Mouse (Mus musculus): ENCODE data around the gene Amz1.

Amz1 gene

DNA sequence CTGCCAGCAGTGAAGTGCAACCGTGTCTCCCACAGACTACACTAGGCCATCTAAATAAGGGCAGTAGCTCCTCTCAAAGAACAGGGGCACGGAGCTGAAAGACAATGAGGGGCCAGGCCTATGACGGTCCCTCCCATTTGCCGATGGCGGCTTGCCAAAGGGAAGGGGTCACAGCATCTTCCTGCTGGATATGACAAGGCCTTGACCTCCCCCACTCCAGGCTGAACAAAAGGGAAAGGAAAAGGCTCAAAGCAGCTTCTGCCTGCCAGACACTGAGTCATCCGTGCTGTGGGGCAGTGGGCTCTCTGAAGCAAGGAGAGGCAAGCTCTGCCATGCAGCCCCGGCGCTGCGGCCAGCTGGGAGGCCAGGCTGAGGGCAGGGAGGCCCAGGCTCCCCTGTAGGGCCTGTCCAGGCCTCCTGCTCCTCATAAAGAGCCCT is 43.8 kb downstream of the Amz1 start:
- DNase-seq (ENCODE audit: low spot score in 2 of 2) = peak in 1 of 2 experiments; percentile 72

DNA sequence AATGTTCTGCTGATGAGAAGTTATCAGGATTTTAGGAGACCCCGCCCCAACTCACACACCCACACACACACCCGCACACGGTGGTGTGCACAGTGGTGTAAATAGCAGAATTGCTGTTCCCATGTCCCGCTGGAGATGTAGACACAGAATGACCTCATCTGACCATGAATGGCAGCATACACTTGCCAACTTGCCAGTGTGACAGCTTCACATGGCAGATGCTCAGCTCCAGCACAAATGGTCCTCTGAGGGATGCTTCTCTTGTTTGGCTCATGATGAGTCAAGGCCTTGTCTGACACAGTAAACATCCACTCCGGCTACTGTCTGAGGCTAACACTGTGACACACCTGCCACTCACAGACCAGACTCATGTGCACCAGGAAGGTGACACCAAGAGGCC is 44.4 kb downstream of the Amz1 start:
- DNase-seq (ENCODE audit: low spot score in 2 of 2) = peak in 1 of 2 experiments; percentile 54

DNA sequence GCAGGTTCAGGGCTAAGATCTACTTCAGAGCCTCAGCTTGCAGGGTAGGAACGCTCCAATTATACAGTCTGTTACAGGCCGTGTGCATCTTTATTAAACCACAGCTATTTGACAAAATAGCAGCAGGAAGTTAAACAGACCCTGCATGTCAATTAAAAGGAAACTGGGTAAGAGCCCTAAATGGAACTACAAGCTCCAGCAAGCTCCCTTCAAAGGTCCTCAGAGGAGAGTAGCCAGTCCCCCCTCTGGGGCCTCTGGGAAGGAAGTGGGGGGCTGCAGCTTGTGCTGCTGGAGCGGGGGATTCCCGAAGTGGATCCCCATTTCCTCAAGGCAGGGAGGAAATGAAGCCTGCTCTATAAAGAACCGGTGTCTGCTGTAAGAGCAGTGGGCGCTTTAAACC is 47.7 kb downstream of the Amz1 start:
- no peak for DNase-seq (ENCODE audit: low spot score in 2 of 2)

- DNase-seq (ENCODE audit: low spot score in 2 of 2) = no peak
Measured at GRCm38 (mm10) chr5:140772158-140772557, 48.2 kb downstream of the Amz1 start.

DNA sequence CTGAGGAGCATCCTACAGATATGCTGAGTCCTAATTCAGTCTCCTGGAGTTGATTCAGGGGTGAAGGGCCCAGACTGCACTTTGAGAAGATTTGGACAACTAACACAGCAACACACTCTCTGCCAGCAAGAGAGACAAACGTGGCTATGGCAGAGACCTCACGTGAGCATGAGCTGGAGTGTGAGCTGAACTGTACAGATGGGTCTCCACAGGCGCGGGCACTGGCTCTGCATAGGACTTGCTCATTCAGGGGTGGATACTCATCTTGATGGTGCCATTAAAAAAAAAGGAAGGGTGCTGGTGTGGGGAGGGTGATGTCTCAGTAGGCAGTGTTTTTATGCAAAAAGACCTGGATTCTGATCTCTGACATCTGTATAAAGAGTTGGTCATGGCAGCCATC is 51.2 kb downstream of the Amz1 start:
- DNase-seq (ENCODE audit: low spot score in 2 of 2) = no peak

DNA sequence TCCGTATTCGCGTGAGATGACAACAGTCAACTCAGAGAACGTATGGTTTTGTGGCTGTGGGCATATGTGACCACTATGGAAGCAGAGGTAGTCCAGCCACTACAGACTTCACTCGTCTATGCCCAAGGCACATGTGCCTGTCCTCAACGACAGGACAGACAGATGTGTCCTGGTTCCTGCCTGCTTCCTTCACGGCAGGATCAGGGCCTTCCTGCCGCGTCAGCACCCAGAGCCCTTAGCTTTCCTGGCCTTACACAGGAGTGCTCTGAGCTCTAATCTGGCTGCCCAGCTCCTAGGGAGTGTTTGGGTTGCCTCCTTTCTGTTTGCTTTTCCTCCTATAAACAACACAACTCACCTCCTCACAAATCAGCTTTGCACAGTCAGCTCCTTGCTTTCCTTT is 53.0 kb downstream of the Amz1 start:
- no peak for DNase-seq (ENCODE audit: low spot score in 2 of 2)

GRCm38 (mm10) chr5:140781122-140781521 is 57.2 kb downstream of the Amz1 start:
- no peak for DNase-seq (ENCODE audit: low spot score in 2 of 2)

DNA sequence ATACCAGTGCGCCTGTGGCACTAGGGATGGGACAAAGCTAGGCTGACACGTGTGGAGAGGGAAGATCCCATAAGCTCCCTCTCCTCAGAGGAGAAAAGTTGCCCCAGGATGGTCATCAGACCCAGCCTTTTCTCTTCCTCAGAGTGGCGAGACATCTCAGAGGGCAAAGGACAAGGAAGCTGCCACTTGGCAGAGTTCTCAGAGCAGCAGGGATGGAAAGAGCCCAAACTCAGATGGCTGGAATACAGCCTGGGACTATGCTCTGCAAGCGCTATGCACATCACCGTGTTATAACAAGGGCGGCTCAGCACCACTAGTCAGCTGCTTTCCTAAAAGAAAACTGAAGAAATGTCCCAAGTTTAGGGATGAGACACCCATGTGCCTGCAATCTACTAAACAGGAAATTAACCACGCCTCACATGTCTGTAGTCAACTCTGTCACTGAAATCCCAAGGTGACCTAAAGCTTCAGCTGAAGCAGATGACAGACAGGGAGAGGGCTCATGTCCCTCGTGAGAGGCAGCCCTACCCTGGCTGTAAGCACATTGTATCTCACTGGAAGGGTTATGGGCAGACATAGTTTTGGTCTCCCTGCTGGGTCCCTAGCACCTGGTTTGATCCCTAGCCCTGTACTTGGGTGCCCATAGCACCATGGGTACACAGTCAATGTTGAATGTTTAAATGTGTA is 58.1 kb downstream of the Amz1 start:
- DNase-seq (ENCODE audit: low spot score in 2 of 2) = no peak

- DNase-seq (ENCODE audit: low spot score in 2 of 2) = no peak
Measured at GRCm38 (mm10) chr5:140783577-140783976, 59.6 kb downstream of the Amz1 start.

GRCm38 (mm10) chr5:140784288-140784687 is 60.4 kb downstream of the Amz1 start:
- DNase-seq (ENCODE audit: low spot score in 2 of 2) = no peak

- DNase-seq (ENCODE audit: low spot score in 2 of 2) = no peak
Measured at GRCm38 (mm10) chr5:140785240-140785872, 61.4 kb downstream of the Amz1 start.

GRCm38 (mm10) chr5:140789561-140789960 is 65.6 kb downstream of the Amz1 start:
- no peak for DNase-seq (ENCODE audit: low spot score in 2 of 2)

DNA sequence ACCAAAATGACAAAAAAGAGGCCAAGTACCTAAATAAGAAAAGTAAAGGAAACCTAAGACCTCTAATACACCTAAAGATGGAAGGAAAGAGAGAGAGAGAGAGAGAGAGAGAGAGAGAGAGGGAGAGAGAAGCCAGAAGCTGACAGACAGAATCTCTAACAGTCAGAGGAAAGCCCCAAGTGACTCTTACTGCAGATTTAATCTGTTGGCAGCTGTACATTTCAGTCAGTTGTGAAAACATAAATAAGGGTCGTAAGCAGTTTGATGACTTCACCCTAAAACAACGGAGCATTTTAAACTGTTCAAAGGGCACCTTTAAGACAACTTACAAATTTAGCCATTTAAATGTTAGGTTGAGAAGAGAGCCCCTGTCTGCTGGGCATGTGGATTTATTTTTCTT is 66.5 kb downstream of the Amz1 start:
- no peak for DNase-seq (ENCODE audit: low spot score in 2 of 2)

DNA sequence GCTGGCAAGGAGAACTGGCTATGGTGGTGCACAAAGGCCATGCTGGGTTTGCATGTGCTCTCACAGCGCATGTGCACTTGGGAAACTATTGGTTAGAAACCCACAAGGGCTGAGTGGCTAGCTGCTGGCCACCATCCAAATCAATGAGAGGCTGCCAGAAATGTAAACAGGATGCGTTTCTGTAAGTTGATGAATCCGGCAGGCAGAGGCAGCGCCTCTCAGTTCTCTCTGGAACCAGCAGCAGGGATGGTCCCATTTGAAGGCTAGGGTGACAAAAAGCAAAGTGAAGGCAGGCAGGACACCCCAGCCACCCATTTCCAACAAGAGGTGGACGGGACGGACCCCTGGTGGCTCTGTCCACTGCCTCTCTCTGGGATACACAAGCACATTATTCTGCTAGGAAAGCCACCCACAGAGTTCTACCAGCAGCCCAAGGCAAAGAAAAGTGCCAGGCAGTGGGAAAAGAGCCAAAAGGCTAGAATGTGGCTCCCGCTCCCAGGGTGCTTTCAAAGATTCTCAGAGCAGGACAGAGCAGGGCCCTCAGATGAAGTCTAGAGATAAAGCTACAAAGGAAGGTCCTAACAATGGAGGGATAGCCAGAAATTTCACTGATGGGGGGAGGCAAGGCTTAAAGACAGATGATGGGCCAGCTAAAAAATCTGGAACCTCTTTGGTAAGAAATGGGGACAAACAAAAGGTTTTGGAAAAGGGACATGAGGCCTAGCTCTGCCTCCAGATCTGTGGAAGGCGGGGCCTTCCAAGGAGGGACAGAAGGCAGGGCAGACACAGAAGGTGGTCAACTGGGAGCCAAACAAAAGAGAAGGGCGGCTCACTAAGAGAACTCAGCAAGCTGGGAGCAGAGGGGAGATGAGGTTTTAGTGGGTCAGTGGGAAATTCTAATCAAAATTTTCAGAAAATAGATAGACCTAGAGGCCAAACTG is 67.3 kb downstream of the Amz1 start:
- peak; percentile 47 to 71 for DNase-seq (ENCODE audit: low spot score in 2 of 2)

DNA sequence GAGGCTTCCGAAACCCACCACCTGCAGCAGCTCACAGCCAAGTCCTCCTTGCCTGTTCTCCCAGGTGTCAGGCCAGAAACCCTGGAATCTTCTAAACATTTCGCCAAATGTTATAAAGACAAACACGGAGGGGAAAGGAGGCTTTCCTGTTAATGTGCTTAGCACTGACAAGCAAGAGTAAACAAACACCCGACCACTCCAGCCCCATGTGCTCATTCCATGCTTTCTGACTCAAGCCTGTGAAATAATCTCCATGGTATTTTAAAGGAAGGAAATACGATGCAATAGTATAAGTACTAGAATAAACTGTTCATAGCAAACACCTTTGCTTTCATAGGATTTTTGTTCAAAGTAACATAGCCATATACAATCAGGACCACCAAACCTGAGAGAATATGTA is 68.3 kb downstream of the Amz1 start:
- DNase-seq (ENCODE audit: low spot score in 2 of 2) = no peak

DNA sequence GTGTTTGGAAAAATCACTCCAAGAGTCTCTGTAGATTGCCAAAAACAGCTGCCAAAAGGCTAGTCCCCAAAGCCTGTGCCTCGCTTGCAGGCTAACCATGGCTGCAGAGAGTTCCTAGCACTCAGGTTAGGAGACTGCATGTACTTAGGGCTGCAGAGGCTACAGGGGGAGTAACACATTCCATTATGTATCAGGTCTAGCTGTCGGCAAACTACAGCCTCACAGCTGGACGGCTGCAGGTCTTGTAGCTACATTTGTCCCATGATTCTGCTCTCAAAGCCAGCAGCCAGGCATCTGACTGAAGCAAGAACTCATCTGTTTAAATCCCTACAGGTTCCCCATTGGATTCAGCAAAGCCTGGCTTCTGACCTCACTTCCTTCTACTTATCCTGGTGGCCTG is 70.8 kb downstream of the Amz1 start:
- no peak for DNase-seq (ENCODE audit: low spot score in 2 of 2)

GRCm38 (mm10) chr5:140795176-140795575 is 71.2 kb downstream of the Amz1 start:
- DNase-seq (ENCODE audit: low spot score in 2 of 2) = no peak

GRCm38 (mm10) chr5:140796051-140796450 is 72.1 kb downstream of the Amz1 start:
- DNase-seq (ENCODE audit: low spot score in 2 of 2) = no peak

- DNase-seq (ENCODE audit: low spot score in 2 of 2) = no peak
Measured at GRCm38 (mm10) chr5:140798158-140798557, 74.2 kb downstream of the Amz1 start.

GRCm38 (mm10) chr5:140798775-140799174 is 74.8 kb downstream of the Amz1 start:
- DNase-seq (ENCODE audit: low spot score in 2 of 2) = no peak

- DNase-seq (ENCODE audit: low spot score in 2 of 2) = no peak
Measured at GRCm38 (mm10) chr5:140799190-140799589, 75.3 kb downstream of the Amz1 start.

DNA sequence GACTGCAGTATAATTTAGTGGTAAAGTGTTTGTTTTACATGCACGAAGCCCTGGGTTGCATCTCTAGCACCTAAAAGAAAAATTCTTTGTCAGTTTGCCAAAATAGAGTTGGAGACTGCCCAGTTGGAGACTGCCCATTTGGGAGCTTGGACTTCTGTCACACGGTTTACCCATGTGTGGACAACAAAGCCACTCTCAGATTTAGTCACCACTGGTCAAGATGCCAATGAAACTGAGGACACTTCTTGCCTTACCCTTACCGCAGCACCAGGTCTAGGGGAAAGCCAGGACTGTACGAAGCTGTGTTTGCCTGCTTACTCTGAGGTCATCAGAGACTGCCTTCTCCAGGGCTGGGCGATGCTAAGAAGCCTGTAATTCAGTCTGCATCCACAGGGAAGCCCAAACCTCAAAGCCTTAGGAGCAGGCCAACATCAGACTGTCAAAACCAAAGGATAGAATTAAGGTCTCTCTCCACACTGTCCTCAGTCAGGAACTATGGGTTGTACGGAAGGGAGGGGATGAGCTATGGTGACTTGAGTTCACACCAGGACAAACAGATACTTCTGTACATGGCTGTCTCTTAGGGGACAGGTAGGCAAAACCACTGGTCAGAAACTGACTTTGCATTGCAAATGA is 76.5 kb downstream of the Amz1 start:
- DNase-seq (ENCODE audit: low spot score in 2 of 2) = no peak

All from cerebellum, postnatal 4 days (tissue).